Mouse (Mus musculus) limb, embryonic 10.5 days (tissue): Measurements from ENCODE around the gene Ebf1. TPM values are rescaled to one million over a fixed set of nuclear protein-coding genes. Genes with fewer than 3 reads are reported as not detected.
A peak's percentile ranks its signal among the peaks of the same experiment; 100 is the strongest.

Experiments used
- DNase-seq: peaks from one replicate; pipeline ENCODE4 v3.0.0-alpha.2; 2017; ENCODE audit warnings: low spot score
- H3K27ac ChIP-seq: fragments of 300-500 bp; sonication (generic); 2 replicates; pipeline ENCODE4 v1.5.1; 2016; ENCODE audit warnings: mild to moderate bottlenecking
- H3K27me3 ChIP-seq: fragments of 300-500 bp; sonication (generic); 2 replicates; pipeline ENCODE4 v1.6.1; 2016; ENCODE audit warnings: low read depth, mild to moderate bottlenecking; ENCODE audit not compliant: poor library complexity, severe bottlenecking
- H3K36me3 ChIP-seq: fragments of 300-500 bp; sonication (generic); 2 replicates; pipeline ENCODE4 v1.6.1; 2016; ENCODE audit warnings: mild to moderate bottlenecking, moderate library complexity
- H3K4me1 ChIP-seq: fragments of 300-500 bp; sonication (generic); 2 replicates; pipeline ENCODE4 v1.6.1; 2016
- H3K4me3 ChIP-seq: fragments of 300-500 bp; sonication (generic); 2 replicates; pipeline ENCODE4 v1.5.1; 2016; ENCODE audit warnings: mild to moderate bottlenecking, moderate library complexity
- H3K9me3 ChIP-seq: fragments of 300-500 bp; sonication (generic); replicated peaks from 2 replicates; pipeline ENCODE4 v1.6.1; 2016; ENCODE audit warnings: mild to moderate bottlenecking
- WGBS: fragments of 180-500 bp; shearing (Covaris S2); methylation state at CpG from one replicate; pipeline ENCODE4 v1.1.7; 2016; 5-methylcytosine and 5-hydroxymethylcytosine counted together
- polyA plus RNA-seq: library from polyadenylated mRNA; unstranded; fragments of >200 nt; fragmentation: Nextera tagmentation; extraction: Ambion mirVana; gene quantifications from 2 replicates; pipeline ENCODE4 v1.2.1, GENCODE M21; 2016

Gene Ebf1
- polyA plus RNA-seq, 1 experiment from 2014 or later = 23.8 TPM

- H3K9me3 ChIP-seq = no peaks in the 10 kb centered on the region
- H3K36me3 ChIP-seq = no peaks in the 10 kb centered on the region
- H3K4me3 ChIP-seq = no peak overlapping the region
- H3K4me1 ChIP-seq = peaks cover 21% of the 10 kb centered on the region
- no peaks in the 10 kb centered on the region for H3K27me3 ChIP-seq
- WGBS = 88% methylated on average over 2 of the region's 2 CpGs
- no peak overlapping the region for H3K27ac ChIP-seq
- DNase-seq = peak; percentile 23
Measured at GRCm38 (mm10) chr11:44745946-44746345, 128.8 kb downstream of the Ebf1 start.

- peak; percentile 25 for DNase-seq
- Histone ChIP-seq H3K4me1 (peaks cover 17% of the 10 kb centered on the region), H3K9me3 (no peaks in the 10 kb centered on the region), H3K4me3 (no peak overlapping the region), H3K27ac (no peak overlapping the region), H3K27me3 (no peaks in the 10 kb centered on the region), H3K36me3 (no peaks in the 10 kb centered on the region)
- WGBS = 36% methylated on average over 3 of the region's 3 CpGs
Measured at GRCm38 (mm10) chr11:44746731-44747130, 129.6 kb downstream of the Ebf1 start.

GRCm38 (mm10) chr11:44749309-44749708, 132.2 kb downstream of the Ebf1 start:
- H3K27ac ChIP-seq = no peak overlapping the region
- H3K4me1 ChIP-seq = peaks cover 17% of the 10 kb centered on the region
- DNase-seq = no peak
- no peaks in the 10 kb centered on the region for H3K9me3 ChIP-seq
- H3K36me3 ChIP-seq = no peaks in the 10 kb centered on the region
- 88% methylated on average over 3 of the region's 3 CpGs for WGBS
- no peaks in the 10 kb centered on the region for H3K27me3 ChIP-seq
- no peak overlapping the region for H3K4me3 ChIP-seq

DNA sequence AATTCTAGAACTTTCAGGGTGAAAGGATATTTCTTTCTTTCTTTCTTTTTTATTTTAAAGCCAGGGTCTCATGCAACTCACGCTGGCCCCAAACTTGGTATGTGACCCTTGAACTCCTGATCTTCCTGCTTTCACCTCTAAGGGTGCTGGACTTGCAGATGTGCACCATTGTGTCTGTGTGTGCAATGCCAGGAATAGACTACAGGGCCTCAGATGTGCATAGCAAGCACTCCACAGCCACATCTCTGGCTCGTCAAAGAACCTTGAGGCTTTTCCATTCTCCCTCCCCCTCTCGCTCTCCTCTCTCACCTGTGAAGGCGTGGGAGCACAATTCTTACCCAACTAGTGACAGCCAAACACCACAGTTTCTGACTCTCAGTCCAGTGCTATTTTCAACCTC, 137.2 kb downstream of the Ebf1 start:
- Histone ChIP-seq H3K4me3 (no peak overlapping the region), H3K9me3 (no peaks in the 10 kb centered on the region), H3K36me3 (no peaks in the 10 kb centered on the region), H3K27ac (no peak overlapping the region), H3K27me3 (no peaks in the 10 kb centered on the region), H3K4me1 (0 out of 2 replicates have a peak, but pooled peaks cover under 1% of the 10 kb centered on the region)
- WGBS = 73% methylated on average over 4 of the region's 4 CpGs
- peak; percentile 8 for DNase-seq

DNA sequence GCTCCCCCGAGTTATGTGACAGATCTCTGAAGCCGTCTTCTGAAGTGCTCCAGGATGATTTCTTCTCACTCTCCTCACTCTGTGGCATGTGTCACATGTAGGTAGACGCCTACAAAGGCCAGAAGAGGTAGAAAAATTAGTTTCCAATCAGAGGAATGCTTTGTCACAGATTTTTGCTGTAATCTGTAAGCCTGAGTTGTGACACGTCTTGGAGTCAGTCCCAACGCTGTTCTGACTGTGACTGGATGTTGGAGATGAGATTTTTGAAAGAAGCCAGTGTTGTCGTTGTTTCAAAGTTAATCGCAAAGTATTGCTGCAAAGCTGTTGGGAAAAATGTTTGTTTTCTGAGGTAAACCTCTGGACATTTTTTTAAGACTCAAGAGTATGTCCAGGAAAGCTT, 139.2 kb downstream of the Ebf1 start:
- H3K27me3 ChIP-seq = no peaks in the 10 kb centered on the region; the same call in 1 of the 2 replicates
- DNase-seq = peak; percentile 16
- whole genome bisulfite sequencing = 86% methylated on average over 7 of the region's 7 CpGs
- no peak overlapping the region for H3K4me3 ChIP-seq
- H3K9me3 ChIP-seq = no peaks in the 10 kb centered on the region
- H3K27ac ChIP-seq = no peak overlapping the region
- no peaks in the 10 kb centered on the region for H3K36me3 ChIP-seq
- peaks cover 5% of the 10 kb centered on the region for H3K4me1 ChIP-seq

GRCm38 (mm10) chr11:44758857-44759256, 141.7 kb downstream of the Ebf1 start:
- no peaks in the 10 kb centered on the region for H3K36me3 ChIP-seq
- H3K9me3 ChIP-seq = no peaks in the 10 kb centered on the region
- H3K27ac ChIP-seq = no peak overlapping the region
- WGBS = 82% methylated on average over 4 of the region's 4 CpGs
- no peak overlapping the region for H3K4me3 ChIP-seq
- H3K27me3 ChIP-seq = peaks cover 5% of the 10 kb centered on the region; the same call in 1 of the 2 replicates
- peak; percentile 29 for DNase-seq
- H3K4me1 ChIP-seq = peaks cover 12% of the 10 kb centered on the region

GRCm38 (mm10) chr11:44761128-44761996, 144.2 kb downstream of the Ebf1 start:
- no peak overlapping the region for H3K27ac ChIP-seq
- peak; percentile 34 for DNase-seq
- H3K27me3 ChIP-seq = peaks cover 5% of the 10 kb centered on the region; the same call in 1 of the 2 replicates
- H3K4me3 ChIP-seq = peak overlapping the region; percentile 33
- 8% methylated on average over 20 of the region's 20 CpGs for WGBS
- no peaks in the 10 kb centered on the region for H3K9me3 ChIP-seq
- H3K4me1 ChIP-seq = peaks cover 27% of the 10 kb centered on the region
- H3K36me3 ChIP-seq = no peaks in the 10 kb centered on the region

DNA sequence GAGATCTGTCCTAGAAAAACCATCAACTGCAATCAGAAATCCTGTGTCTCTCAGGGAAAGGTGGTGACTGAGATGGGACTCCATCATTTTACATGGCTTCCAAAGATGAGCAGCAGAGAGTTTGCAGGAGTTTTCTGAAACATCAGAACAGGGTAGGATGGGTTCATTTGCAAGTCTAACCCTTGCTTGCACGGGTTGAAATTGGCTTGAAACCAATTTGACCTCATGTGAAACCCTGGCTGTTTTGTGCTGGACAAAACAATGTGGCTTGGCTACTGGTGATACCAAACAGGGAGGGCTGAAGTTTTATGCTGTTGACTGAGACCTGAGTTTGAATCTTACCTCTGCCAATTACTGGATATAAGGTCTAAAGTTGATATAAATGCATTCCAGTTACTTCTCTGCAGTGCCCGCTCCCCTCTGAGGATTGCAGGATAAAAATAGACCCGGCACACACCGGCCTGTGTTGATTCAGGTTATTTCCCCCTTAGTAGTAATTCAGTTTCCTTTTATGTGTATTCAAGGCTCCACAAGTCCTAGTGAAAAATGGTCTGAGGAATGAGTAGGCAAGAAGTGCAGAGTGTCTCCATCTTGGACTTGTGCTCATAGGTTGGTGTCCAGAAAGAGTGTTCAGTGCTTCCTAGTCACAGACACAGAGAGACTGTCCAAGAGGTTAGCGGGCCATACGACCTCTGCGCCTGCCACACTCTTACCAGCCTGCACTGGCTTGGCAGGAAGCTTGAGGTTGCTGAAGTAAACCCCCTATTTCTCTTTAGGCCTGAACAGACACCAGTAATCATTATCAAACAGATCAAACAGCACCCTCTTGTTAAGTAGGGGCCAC, 147.1 kb downstream of the Ebf1 start:
- H3K36me3 ChIP-seq = no peaks in the 10 kb centered on the region
- DNase-seq = peak; percentile 27
- H3K27ac ChIP-seq = no peak overlapping the region
- peaks cover 12% of the 10 kb centered on the region; the same call in 1 of the 2 replicates for H3K27me3 ChIP-seq
- WGBS = 86% methylated on average over 7 of the region's 7 CpGs
- peaks cover 40% of the 10 kb centered on the region for H3K4me1 ChIP-seq
- H3K4me3 ChIP-seq = no peak overlapping the region
- H3K9me3 ChIP-seq = no peaks in the 10 kb centered on the region

- H3K4me1 ChIP-seq = peaks cover 40% of the 10 kb centered on the region
Measured at GRCm38 (mm10) chr11:44764988-44765387, 147.9 kb downstream of the Ebf1 start.

GRCm38 (mm10) chr11:44766246-44766645, 149.1 kb downstream of the Ebf1 start:
- H3K27me3 ChIP-seq = 0 out of 2 replicates have a peak, but pooled peaks cover 12% of the 10 kb centered on the region
- peaks cover 39% of the 10 kb centered on the region for H3K4me1 ChIP-seq
- H3K36me3 ChIP-seq = no peaks in the 10 kb centered on the region
- 19% methylated on average over 5 of the region's 5 CpGs for WGBS
- peak; percentile 32 for DNase-seq
- H3K9me3 ChIP-seq = no peaks in the 10 kb centered on the region
- H3K27ac ChIP-seq = no peak overlapping the region
- H3K4me3 ChIP-seq = no peak overlapping the region

More at GRCm38 (mm10) chr11:44764988-44765387, 147.9 kb downstream of the Ebf1 start:
- DNase-seq = peak; percentile 28
- no peak overlapping the region for H3K27ac ChIP-seq
- WGBS = 83% methylated on average over 11 of the region's 11 CpGs
- H3K36me3 ChIP-seq = no peaks in the 10 kb centered on the region
- H3K9me3 ChIP-seq = no peaks in the 10 kb centered on the region
- peaks cover 12% of the 10 kb centered on the region; the same call in 1 of the 2 replicates for H3K27me3 ChIP-seq
- H3K4me3 ChIP-seq = no peak overlapping the region

- H3K27me3 ChIP-seq = peaks cover 11% of the 10 kb centered on the region; the same call in 1 of the 2 replicates
- no peaks in the 10 kb centered on the region for H3K36me3 ChIP-seq
- H3K27ac ChIP-seq = no peak overlapping the region
- 4% methylated on average over 3 of the region's 3 CpGs for WGBS
- no peaks in the 10 kb centered on the region for H3K9me3 ChIP-seq
- H3K4me3 ChIP-seq = no peak overlapping the region
- H3K4me1 ChIP-seq = peaks cover 32% of the 10 kb centered on the region
- DNase-seq = peak; percentile 19
Measured at GRCm38 (mm10) chr11:44767322-44767721, 150.2 kb downstream of the Ebf1 start.

- Histone ChIP-seq H3K9me3 (no peaks in the 10 kb centered on the region), H3K4me1 (peaks cover 32% of the 10 kb centered on the region), H3K4me3 (no peak overlapping the region), H3K27me3 (peaks cover 18% of the 10 kb centered on the region; the same call in 1 of the 2 replicates), H3K27ac (no peak overlapping the region), H3K36me3 (no peaks in the 10 kb centered on the region)
- 79% methylated on average over 5 of the region's 5 CpGs for WGBS
- peak; percentile 6 for DNase-seq
Measured at GRCm38 (mm10) chr11:44768346-44768745, 151.2 kb downstream of the Ebf1 start.
